Mouse (Mus musculus) CH12.LX (cell line): ENCODE data around the gene Rhod. TPM values are rescaled to one million over a fixed set of nuclear protein-coding genes. Genes with fewer than 3 reads are reported as not detected.

Source experiments
- DNase-seq: peaks from one replicate; pipeline ENCODE4 v3.0.0-alpha.2; 2013; ENCODE audit errors: extremely low read depth
- H3K27ac ChIP-seq: 2 replicates; pipeline ENCODE4 v1.5.1; 2012; ENCODE audit warnings: low read depth, mild to moderate bottlenecking, control low read depth, moderate library complexity; ENCODE audit not compliant: insufficient read depth
- H3K27me3 ChIP-seq: replicated peaks from 2 replicates; pipeline ENCODE3; 2012; ENCODE audit warnings: inconsistent platforms
- H3K36me3 ChIP-seq, 2 experiments: replicated peaks in 1 of 2; 2 replicates each; pipeline versions ENCODE3 to v1.6.1; 2012; ENCODE audit warnings: inconsistent platforms in 1 of 2, low read length in 1 of 2, mild to moderate bottlenecking in 1 of 2, mixed read lengths in 1 of 2, moderate library complexity in 1 of 2; ENCODE audit not compliant: control insufficient read depth in 1 of 2, insufficient read depth in 1 of 2
- H3K4me1 ChIP-seq, 2 experiments: 2 replicates each; pipeline ENCODE4 v1.6.1; 2012; ENCODE audit warnings: inconsistent platforms in 1 of 2, moderate library complexity in 1 of 2; ENCODE audit not compliant: insufficient read depth in 2 of 2, control insufficient read depth in 1 of 2
- H3K4me2 ChIP-seq: 2 replicates; pipeline ENCODE4 v1.6.1; 2012; ENCODE audit warnings: low read depth, mild to moderate bottlenecking, control low read depth; ENCODE audit not compliant: poor library complexity, insufficient read depth, severe bottlenecking
- H3K4me3 ChIP-seq, 3 experiments: fragments of 150-350 bp in 1 of 3; sonication (generic) in 1 of 3; replicated peaks in 1 of 3; 2 replicates each; pipeline versions ENCODE3 to v1.5.1; 2011 to 2012; ENCODE audit warnings: low read depth in 2 of 3, low read length in 2 of 3, mild to moderate bottlenecking in 2 of 3, moderate library complexity in 2 of 3, control low read depth in 1 of 3, improper control_type of control experiment in 1 of 3, inconsistent platforms in 1 of 3, mixed read lengths in 1 of 3; ENCODE audit not compliant: poor library complexity in 1 of 3
- H3K79me2 ChIP-seq: replicated peaks from 2 replicates; pipeline ENCODE4 v1.6.1; 2012; ENCODE audit warnings: mild to moderate bottlenecking, moderate library complexity; ENCODE audit not compliant: control insufficient read depth, poor library complexity, insufficient read depth, severe bottlenecking; ENCODE audit errors: extremely low read depth
- H3K9ac ChIP-seq: 2 replicates; pipeline ENCODE4 v1.6.1; 2012; ENCODE audit warnings: low read depth, mild to moderate bottlenecking, control low read depth, moderate library complexity; ENCODE audit not compliant: insufficient read depth
- H3K9me3 ChIP-seq: replicated peaks from 2 replicates; pipeline ENCODE3; 2012; ENCODE audit warnings: low read length, inconsistent platforms, mixed read lengths
- BHLHE40 ChIP-seq: IDR thresholded peaks from 2 replicates; pipeline ENCODE4 v1.6.1; 2011; ENCODE audit warnings: mild to moderate bottlenecking, low read depth, low read length, improper control_type of control experiment
- CHD2 ChIP-seq: IDR thresholded peaks from 2 replicates; pipeline ENCODE4 v1.6.1; 2011; ENCODE audit warnings: low read length, improper control_type of control experiment
- E2F4 ChIP-seq: IDR thresholded peaks from 2 replicates; pipeline ENCODE4 v1.6.1; 2011; ENCODE audit warnings: low read depth, low read length, improper control_type of control experiment; ENCODE audit not compliant: insufficient replicate concordance
- GABPA ChIP-seq: IDR thresholded peaks from 2 replicates; pipeline ENCODE4 v1.6.1; 2012; ENCODE audit warnings: low read depth, low read length, improper control_type of control experiment, inconsistent platforms; ENCODE audit not compliant: insufficient replicate concordance
- IRF4 ChIP-seq: IDR thresholded peaks from 2 replicates; pipeline ENCODE4 v1.6.1; 2014; ENCODE audit warnings: low read depth, mild to moderate bottlenecking, inconsistent platforms, low read length, improper control_type of control experiment
- JUN ChIP-seq: IDR thresholded peaks from 2 replicates; pipeline ENCODE4 v1.6.1; 2011; ENCODE audit warnings: low read depth, mild to moderate bottlenecking, low read length, improper control_type of control experiment, moderate library complexity; ENCODE audit not compliant: insufficient read depth
- KAT2A ChIP-seq: IDR thresholded peaks from 2 replicates; pipeline ENCODE4 v1.6.1; 2012; ENCODE audit warnings: low read length, improper control_type of control experiment, inconsistent platforms; ENCODE audit not compliant: insufficient replicate concordance
- MAX ChIP-seq: IDR thresholded peaks from 2 replicates; pipeline ENCODE4 v1.6.1; 2011; ENCODE audit warnings: low read length, improper control_type of control experiment
- MYC ChIP-seq: IDR thresholded peaks from 2 replicates; pipeline ENCODE4 v1.6.1; 2011; ENCODE audit warnings: low read depth, mild to moderate bottlenecking, improper control_type of control experiment, low read length
- NRF1 ChIP-seq: IDR thresholded peaks from 2 replicates; pipeline ENCODE4 v1.6.1; 2014; ENCODE audit warnings: low read depth, mild to moderate bottlenecking, inconsistent platforms, low read length, improper control_type of control experiment, moderate library complexity
- RAD21 ChIP-seq: IDR thresholded peaks from 2 replicates; pipeline ENCODE4 v1.6.1; 2011; ENCODE audit warnings: low read depth, mild to moderate bottlenecking, low read length, improper control_type of control experiment, moderate library complexity
- TBP ChIP-seq: conservative IDR thresholded peaks from 2 replicates; pipeline ENCODE4 v1.6.1; 2011; ENCODE audit warnings: low read depth, low read length, improper control_type of control experiment
- USF2 ChIP-seq: conservative IDR thresholded peaks from 2 replicates; pipeline ENCODE4 v1.6.1; 2011; ENCODE audit warnings: low read depth, low read length, improper control_type of control experiment
- ZKSCAN1 ChIP-seq: IDR thresholded peaks from 2 replicates; pipeline ENCODE4 v1.6.1; 2012; ENCODE audit warnings: low read depth, inconsistent platforms, low read length, improper control_type of control experiment, borderline replicate concordance
- ZMIZ1 ChIP-seq: IDR thresholded peaks from 2 replicates; pipeline ENCODE4 v1.6.1; 2012; ENCODE audit warnings: low read depth, mild to moderate bottlenecking, inconsistent platforms, low read length, improper control_type of control experiment
- ZNF384 ChIP-seq: IDR thresholded peaks from 2 replicates; pipeline ENCODE4 v1.6.1; 2012; ENCODE audit warnings: low read depth, low read length, improper control_type of control experiment, inconsistent platforms
- dilution Hi-C: fragments of 300-500 bp; cut with MboI; formaldehyde crosslinking; loops from 2 replicates; pipeline ENCODE4 v1.14.3; 2020; ENCODE audit warnings: low sequenced_read_pairs; ENCODE audit not compliant: extremely low pct_unique_long_range_greater_than_20kb, extremely low pct_ligation_motif_present
- in situ Hi-C: fragments of 300-500 bp; cut with MboI; formaldehyde crosslinking; loops from 3 replicates; pipeline ENCODE4 v1.14.3; 2019; ENCODE audit warnings: low sequenced_read_pairs, low pct_ligation_motif_present, low pct_unique_long_range_greater_than_20kb, mixed read lengths
- polyA plus RNA-seq: library from polyadenylated mRNA; unstranded; fragments of >175 nt; gene quantifications from 2 replicates; pipeline ENCODE4 v1.2.1, GENCODE M21; 2012; ENCODE audit warnings: low read depth; ENCODE audit not compliant: insufficient read length
- total RNA-seq, 2 experiments: library from RNA; depleted of rRNA; stranded (reverse); fragments of 300-350 nt in 1 of 2; fragments of >200 nt in 1 of 2; gene quantifications; 2 replicates each; pipeline ENCODE4 v1.2.3; 2012 to 2014

Gene Rhod
- total and polyA plus RNA-seq, 3 experiments, result 14.4 to 20.1 (median 19.3) TPM

- dilution Hi-C loops (no loop called here), in situ Hi-C loops (no loop called here)
- H3K36me3 ChIP-seq, result peaks cover 0 to 7% of the 10 kb centered on the region in 2 experiments
- H3K79me2 ChIP-seq, result no peaks in the 10 kb centered on the region
- H3K4me2 ChIP-seq, result no peak overlapping the region
- TF ChIP-seq TBP (no peak), ZKSCAN1 (no peak), MYC (no peak), USF2 (no peak), ZMIZ1 (no peak), JUN (no peak), CHD2 (no peak), RAD21 (no peak), KAT2A (no peak), BHLHE40 (no peak), NRF1 (no peak), GABPA (no peak), MAX (no peak), ZNF384 (no peak)
- DNase-seq, result no peak
- H3K9ac ChIP-seq, result no peak overlapping the region
- no peak overlapping the region for H3K27ac ChIP-seq
- H3K4me3 ChIP-seq, result no peak overlapping the region
- H3K4me1 ChIP-seq, result peaks cover 3 to 12% of the 10 kb centered on the region in 2 experiments; a peak in 2 of 4 replicates
- no peaks in the 10 kb centered on the region for H3K9me3 ChIP-seq
- H3K27me3 ChIP-seq, result no peaks in the 10 kb centered on the region
These were observed 11.9 kb upstream of the Rhod start for GRCm38 (mm10) chr19:4451098-4451497.

GRCm38 (mm10) chr19:4450666-4451065 is 11.4 kb upstream of the Rhod start:
- Histone ChIP-seq H3K79me2 (no peaks in the 10 kb centered on the region), H3K4me2 (no peak overlapping the region), H3K27ac (no peak overlapping the region), H3K4me1 (peaks cover 3 to 12% of the 10 kb centered on the region in 2 experiments; a peak in 2 of 4 replicates), H3K9me3 (no peaks in the 10 kb centered on the region), H3K4me3 (no peak overlapping the region), H3K9ac (no peak overlapping the region), H3K36me3 (peaks cover 0 to 10% of the 10 kb centered on the region in 2 experiments), H3K27me3 (no peaks in the 10 kb centered on the region)
- DNase-seq, result no peak
- TF ChIP-seq ZNF384 (no peak), MYC (no peak), E2F4 (no peak), BHLHE40 (no peak), IRF4 (no peak)
- dilution Hi-C loops, result no loop called here
- in situ Hi-C loops, result no loop called here
